Mouse (Mus musculus) hindbrain, embryonic 14.5 days (tissue): ENCODE results near the gene Rnf114. TPM values are rescaled to one million over a fixed set of nuclear protein-coding genes. Genes with fewer than 3 reads are reported as not detected.

ENCODE experiments used
- ATAC-seq: fragments of 200-750 bp; cut with Nextera tagmentation; 2 replicates; pipeline ENCODE4 v1.8.0; 2017; ENCODE audit warnings: moderate number of reproducible peaks, mild to moderate bottlenecking, moderate TSS enrichment, moderate library complexity; ENCODE audit not compliant: low FRiP score
- DNase-seq: peaks from one replicate; pipeline ENCODE4 v3.0.0-alpha.2; 2015; ENCODE audit warnings: low spot score
- H3K27ac ChIP-seq: fragments of 300-500 bp; sonication (generic); 2 replicates; pipeline ENCODE4 v1.5.1; 2014; ENCODE audit warnings: mild to moderate bottlenecking, moderate library complexity
- H3K27me3 ChIP-seq: fragments of 300-500 bp; sonication (generic); 2 replicates; pipeline ENCODE4 v1.6.1; 2014; ENCODE audit warnings: mild to moderate bottlenecking, low read length, mixed read lengths; ENCODE audit not compliant: control insufficient read depth, insufficient read depth
- H3K36me3 ChIP-seq: fragments of 300-500 bp; sonication (generic); replicated peaks from 2 replicates; pipeline ENCODE4 v1.6.1; 2014; ENCODE audit not compliant: control insufficient read depth, insufficient read depth
- H3K4me1 ChIP-seq: fragments of 300-500 bp; sonication (generic); replicated peaks from 2 replicates; pipeline ENCODE4 v1.6.1; 2014; ENCODE audit warnings: antibody characterized with exemption, low read length, mixed read lengths; ENCODE audit not compliant: control insufficient read depth, insufficient read depth
- H3K4me2 ChIP-seq: fragments of 300-500 bp; sonication (generic); replicated peaks from 2 replicates; pipeline ENCODE4 v1.6.1; 2014; ENCODE audit warnings: mild to moderate bottlenecking, moderate library complexity
- H3K4me3 ChIP-seq: fragments of 300-500 bp; sonication (generic); replicated peaks from 2 replicates; pipeline ENCODE4 v1.5.1; 2014; ENCODE audit warnings: mild to moderate bottlenecking, low read length
- H3K9ac ChIP-seq: fragments of 300-500 bp; sonication (generic); 2 replicates; pipeline ENCODE4 v1.6.1; 2014
- H3K9me3 ChIP-seq: fragments of 300-500 bp; sonication (generic); 2 replicates; pipeline ENCODE4 v1.6.1; 2016; ENCODE audit warnings: low read length; ENCODE audit not compliant: control insufficient read depth
- WGBS: fragments of 180-500 bp; shearing (Covaris S2); extraction: QIAGEN DNeasy Blood & Tissue Kit; methylation state at CpG from one replicate; pipeline ENCODE4 v1.1.7; 2014; 5-methylcytosine and 5-hydroxymethylcytosine counted together
- polyA plus RNA-seq: library from polyadenylated mRNA; unstranded; fragments of >200 nt; fragmentation: Nextera tagmentation; extraction: Ambion mirVana; gene quantifications from 2 replicates; pipeline ENCODE4 v1.2.1, GENCODE M21; 2014

Rnf114 gene
- polyA plus RNA-seq, 1 experiment from 2014 or later, result 110 TPM

DNA sequence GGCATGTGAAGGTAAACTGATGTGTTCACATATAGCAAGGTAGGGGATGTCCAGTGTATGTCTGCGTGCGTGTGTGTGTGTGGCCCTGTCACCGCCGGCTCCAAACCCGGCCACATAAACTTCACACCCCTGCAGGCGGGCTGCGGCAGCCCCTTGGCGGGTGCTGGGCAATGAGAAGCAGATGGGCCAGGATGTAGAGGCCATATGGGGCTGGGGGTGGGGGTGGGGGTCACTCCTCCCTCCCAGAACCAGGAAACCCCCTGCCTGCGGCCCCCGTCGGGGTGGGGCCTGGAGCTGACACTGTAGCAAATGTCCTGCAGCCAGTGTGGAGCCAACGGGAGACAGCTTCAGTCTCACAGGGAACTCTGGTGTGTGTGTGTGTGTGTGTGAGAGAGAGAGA, 71.3 kb downstream of the Rnf114 start:
- Histone ChIP-seq H3K27me3 (no peaks in the 10 kb centered on the region; the same call in 1 of the 2 replicates), H3K4me1 (peaks cover 23% of the 10 kb centered on the region), H3K27ac (no peak overlapping the region), H3K4me2 (no peak overlapping the region), H3K9me3 (no peaks in the 10 kb centered on the region), H3K4me3 (no peak overlapping the region), H3K9ac (no peak overlapping the region), H3K36me3 (no peaks in the 10 kb centered on the region)
- 48% methylated on average over 12 of the region's 12 CpGs for WGBS
- DNase-seq (no peak), ATAC-seq (no peak)

DNA sequence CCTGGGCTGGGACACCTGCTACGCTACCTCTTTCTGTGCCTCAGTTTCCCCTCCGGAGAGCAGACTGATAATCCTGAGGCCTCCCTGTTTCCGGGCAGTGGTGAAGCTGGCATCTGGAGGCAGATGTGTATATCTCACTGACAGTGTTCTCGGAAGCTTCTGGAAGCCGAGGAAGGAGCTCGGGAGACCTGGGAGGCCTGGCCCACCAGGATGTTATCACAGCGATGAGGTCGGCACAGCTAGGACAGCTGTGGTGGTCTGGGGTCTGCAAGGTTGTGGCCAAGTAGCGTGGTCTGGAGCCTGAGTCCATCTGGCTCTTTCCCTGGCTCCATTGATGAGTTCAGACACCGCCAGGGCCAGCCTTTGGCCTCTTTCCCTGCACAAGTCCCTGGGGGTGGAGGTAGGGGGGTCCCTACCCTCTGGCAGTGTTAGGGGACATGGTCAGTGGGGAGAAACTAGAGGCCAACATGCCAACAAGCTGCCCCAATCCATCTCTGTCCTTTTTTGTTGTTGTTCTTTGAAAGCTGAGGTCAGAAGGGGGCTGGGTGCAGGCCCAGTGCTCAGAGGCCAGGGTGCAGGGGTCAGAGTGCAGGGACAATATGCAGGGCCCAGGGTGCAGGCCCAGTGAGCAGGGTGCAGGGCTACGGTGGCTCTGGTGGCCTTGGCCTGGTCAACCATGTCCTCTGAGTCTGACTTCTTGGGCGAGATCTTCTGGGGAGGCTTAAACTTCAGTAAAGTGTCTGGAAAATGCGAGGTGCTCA, 72.3 kb downstream of the Rnf114 start:
- 76% methylated on average over 13 of the region's 13 CpGs for WGBS
- Histone ChIP-seq H3K9me3 (no peaks in the 10 kb centered on the region), H3K4me2 (no peak overlapping the region), H3K36me3 (no peaks in the 10 kb centered on the region), H3K9ac (no peak overlapping the region), H3K27me3 (no peaks in the 10 kb centered on the region; the same call in 1 of the 2 replicates), H3K4me3 (no peak overlapping the region), H3K27ac (no peak overlapping the region), H3K4me1 (peaks cover 18% of the 10 kb centered on the region)
- no peak for DNase-seq
- ATAC-seq, result no peak

DNA sequence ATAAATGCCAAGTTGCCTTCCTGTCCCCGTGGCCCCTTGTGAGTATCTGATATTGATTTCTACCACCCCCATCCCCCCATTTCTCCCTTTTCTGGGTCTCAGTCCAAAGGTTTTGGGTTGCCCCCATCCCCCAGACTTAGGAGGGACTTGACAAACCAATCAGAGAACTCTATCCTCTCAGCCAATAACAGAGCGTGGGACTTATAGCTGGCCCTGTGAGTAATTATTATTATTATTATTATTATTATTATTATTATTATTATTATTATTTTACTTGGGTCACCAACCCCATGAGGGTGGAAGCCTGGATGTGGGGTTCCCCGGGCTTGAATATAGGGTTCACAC, 72.8 kb downstream of the Rnf114 start:
- Histone ChIP-seq H3K9ac (no peak overlapping the region), H3K27ac (no peak overlapping the region), H3K36me3 (no peaks in the 10 kb centered on the region), H3K9me3 (no peaks in the 10 kb centered on the region), H3K27me3 (no peaks in the 10 kb centered on the region), H3K4me1 (peaks cover 16% of the 10 kb centered on the region), H3K4me3 (no peak overlapping the region), H3K4me2 (0 out of 2 replicates have a peak overlapping the region, but pooled peaks have one; percentile 25)
- DNase-seq (no peak), ATAC-seq (no peak)
- 69% methylated on average over 3 of the region's 3 CpGs for WGBS

DNA sequence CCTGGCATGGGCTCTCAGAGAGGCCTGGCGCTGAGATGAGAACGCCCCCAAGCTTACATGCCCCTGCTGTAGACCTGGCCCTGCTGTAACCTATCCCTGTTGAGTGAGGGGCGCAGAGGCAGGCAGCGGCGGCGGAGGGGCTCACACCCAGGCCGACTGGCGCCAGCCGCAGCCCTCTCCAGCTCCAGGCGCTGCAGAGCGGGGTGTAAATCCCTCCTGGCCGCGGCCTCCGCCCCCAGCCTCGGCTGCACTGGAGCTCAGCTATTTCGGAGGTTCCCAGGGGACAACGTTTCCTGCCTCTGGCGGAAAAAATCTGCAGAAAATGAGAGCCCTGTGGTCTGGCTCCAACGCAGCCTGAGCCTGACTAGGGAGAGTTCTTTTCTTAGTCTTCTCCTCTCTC, 73.2 kb downstream of the Rnf114 start:
- Histone ChIP-seq H3K4me1 (peaks cover 16% of the 10 kb centered on the region), H3K27me3 (no peaks in the 10 kb centered on the region), H3K4me3 (no peak overlapping the region), H3K27ac (no peak overlapping the region), H3K36me3 (no peaks in the 10 kb centered on the region), H3K4me2 (peak overlapping the region; percentile 25; the same call in 1 of the 2 replicates), H3K9me3 (no peaks in the 10 kb centered on the region), H3K9ac (no peak overlapping the region)
- 25% methylated on average over 19 of the region's 19 CpGs for WGBS
- no peak for ATAC-seq
- no peak for DNase-seq

Other genes with a start within 250 kb of the Rnf114 start
- gene B4galt5, start 143.5 kb upstream of the Rnf114 start, polyA plus RNA-seq, result 24.7 and 33.3 TPM in 2 replicates
- 17.9 and 22.6 TPM in 2 replicates for gene Slc9a8, start 70.9 kb upstream of the Rnf114 start, polyA plus RNA-seq
- 27.3 and 29.6 TPM in 2 replicates for gene Spata2, start 242 bp downstream of the Rnf114 start, polyA plus RNA-seq
- 5.5 and 7.5 TPM in 2 replicates for gene Snai1, start 45.5 kb downstream of the Rnf114 start, polyA plus RNA-seq
- 302 and 313 TPM in 2 replicates for gene Ube2v1, start 139.4 kb downstream of the Rnf114 start, polyA plus RNA-seq
- 15.5 and 19.8 TPM in 2 replicates for gene Gm20431, start 168.9 kb downstream of the Rnf114 start, polyA plus RNA-seq
- gene Cebpb, start 196.3 kb downstream of the Rnf114 start, polyA plus RNA-seq, result 3.5 and 3.6 TPM in 2 replicates
- gene Tmem189, start 197.2 kb downstream of the Rnf114 start, polyA plus RNA-seq, result 33.9 and 37.5 TPM in 2 replicates